Mouse (Mus musculus) left cerebral cortex, postnatal 4 days (tissue): ENCODE data around the gene Irf3. TPM values are rescaled to one million over a fixed set of nuclear protein-coding genes. Genes with fewer than 3 reads are reported as not detected.

Experiments
- DNase-seq: peaks from one replicate; pipeline ENCODE4 v3.0.0-alpha.2; 2022
- intact Hi-C: fragments of 180-260 bp; cut with DNase I; formaldehyde crosslinking; loops from one replicate; pipeline ENCODE4 v1.15.1; 2025
- total RNA-seq, 2 experiments: library from RNA; stranded (reverse); gene quantifications; 2 replicates each; pipeline ENCODE4 v1.2.3; 2021

Gene Irf3
- total RNA-seq, 2 experiments from 2014 or later, result 34.8 to 37.9 TPM

DNA sequence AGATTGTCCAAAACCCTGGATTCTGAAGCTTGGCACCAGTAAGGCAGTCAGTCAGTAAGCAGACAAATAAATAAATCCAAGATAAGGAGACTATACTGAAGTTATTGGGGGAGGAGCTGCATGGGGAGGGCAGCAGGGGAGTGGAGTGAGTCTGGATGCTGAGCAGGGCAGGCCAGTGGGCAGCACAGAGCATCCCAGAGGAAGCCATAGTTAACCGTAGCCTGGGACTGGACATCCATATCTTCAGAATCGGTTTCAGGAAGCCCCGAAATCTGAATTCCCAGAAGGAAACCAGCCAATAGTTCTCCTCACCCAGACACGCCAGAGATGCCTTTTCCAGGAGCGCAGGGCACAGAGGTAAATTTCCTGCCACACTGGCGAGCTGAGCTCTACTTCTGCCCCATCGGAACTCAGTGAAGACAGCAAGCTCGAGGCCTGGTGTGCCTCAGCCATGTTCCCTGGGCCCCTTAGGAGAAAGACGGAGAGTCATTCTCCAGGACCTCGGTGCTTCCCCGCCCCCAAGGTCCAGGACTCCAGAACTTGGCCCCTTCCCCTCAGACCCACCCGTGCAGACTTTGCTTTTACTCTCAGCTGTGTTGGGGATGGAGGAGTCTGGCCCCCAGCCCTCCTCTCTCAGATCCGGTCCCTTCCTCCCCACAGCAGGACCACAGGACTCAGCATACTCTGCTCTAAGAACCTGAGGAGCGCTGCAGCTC is 23.9 kb upstream of the Irf3 start:
- intact Hi-C loops, result no loop called here
- DNase-seq, result no peak

DNA sequence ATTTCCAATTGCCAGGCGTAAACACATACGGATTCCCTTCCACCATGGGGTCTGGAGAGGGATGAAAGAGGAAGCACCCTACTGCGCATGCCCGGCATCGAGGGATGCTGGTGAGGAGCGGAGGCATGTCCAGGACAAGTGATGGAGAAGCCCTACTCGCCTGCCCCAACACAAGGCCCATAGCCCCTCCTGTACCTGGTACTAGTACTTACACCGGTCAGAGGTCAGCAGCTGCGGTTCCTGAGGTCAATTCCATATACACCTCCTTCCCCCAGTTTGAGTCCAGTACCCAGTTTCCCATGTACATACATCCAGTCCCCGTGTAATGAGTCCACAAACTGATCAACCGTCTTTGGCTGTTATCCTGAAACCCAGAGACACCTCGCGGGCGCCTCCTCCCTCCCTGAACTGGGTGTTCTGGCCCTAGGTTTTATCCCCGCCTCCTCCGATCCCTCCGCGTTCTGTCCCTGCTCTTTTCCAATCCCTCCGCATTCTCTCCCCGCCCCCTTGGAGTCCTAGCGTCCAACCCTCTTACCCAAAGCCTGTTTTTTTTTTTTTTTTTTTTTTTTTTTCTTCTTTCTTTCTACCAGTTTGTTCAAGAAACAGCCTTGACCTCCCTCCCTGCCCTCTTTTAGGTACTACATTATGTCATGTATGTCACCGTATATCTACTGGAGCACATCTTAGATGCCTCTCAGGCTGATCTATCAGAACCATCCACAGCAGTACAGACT is 22.9 kb upstream of the Irf3 start, which contains the start of gene Cpt1c:
Gene Cpt1c, minus strand, starts transcription at position 469 of the 734 bp plus-strand sequence.
- peak; percentile 90 for DNase-seq
- intact Hi-C loops, result no loop called here

DNA sequence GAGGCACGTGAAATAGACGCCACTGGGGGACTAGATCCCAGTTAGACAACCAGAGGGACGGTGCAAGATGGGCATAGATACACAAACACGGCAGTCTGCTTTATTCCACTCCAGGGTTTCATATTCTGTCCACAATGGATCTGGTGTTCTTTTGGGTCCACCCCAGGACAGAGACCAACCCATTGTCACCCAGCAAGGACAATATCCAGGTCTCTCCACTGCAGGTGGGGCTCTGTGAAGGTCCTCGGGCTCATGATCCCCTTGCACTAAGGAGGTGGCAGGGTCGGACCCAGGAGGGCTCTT is 22.4 kb upstream of the Irf3 start:
- intact Hi-C loops, result no loop called here
- no peak for DNase-seq

- intact Hi-C loops, result no loop called here
- DNase-seq, result no peak
These were observed 19.1 kb upstream of the Irf3 start for GRCm38 (mm10) chr7:44978300-44978699.

DNA sequence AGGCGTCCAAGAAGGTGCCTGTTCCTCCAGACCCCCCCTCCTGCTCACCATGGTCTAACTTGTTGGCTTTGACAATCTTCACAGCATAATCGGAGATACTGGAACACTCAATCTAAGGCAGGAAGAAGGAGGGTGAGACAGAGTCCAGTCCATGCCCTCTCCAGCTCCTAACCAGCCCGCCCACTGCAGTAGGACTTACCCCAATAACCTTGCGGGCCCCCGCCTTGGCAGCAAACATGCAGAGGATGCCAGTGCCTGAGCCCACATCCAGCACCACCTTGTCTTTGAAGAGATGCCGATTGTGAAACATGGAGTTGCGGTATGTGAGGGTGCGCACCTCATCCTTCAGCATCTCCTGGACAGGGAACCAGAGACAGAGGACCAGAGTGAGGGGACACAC is 15.9 kb upstream of the Irf3 start:
- intact Hi-C loops, result no loop called here
- DNase-seq, result no peak

GRCm38 (mm10) chr7:44983085-44983484 is 14.4 kb upstream of the Irf3 start:
- intact Hi-C loops, result no loop called here

GRCm38 (mm10) chr7:44983944-44984832 is 13.3 kb upstream of the Irf3 start:
- intact Hi-C loops, result no loop called here

More at GRCm38 (mm10) chr7:44983085-44983484, 14.4 kb upstream of the Irf3 start:
- peak; percentile 86 for DNase-seq

DNA sequence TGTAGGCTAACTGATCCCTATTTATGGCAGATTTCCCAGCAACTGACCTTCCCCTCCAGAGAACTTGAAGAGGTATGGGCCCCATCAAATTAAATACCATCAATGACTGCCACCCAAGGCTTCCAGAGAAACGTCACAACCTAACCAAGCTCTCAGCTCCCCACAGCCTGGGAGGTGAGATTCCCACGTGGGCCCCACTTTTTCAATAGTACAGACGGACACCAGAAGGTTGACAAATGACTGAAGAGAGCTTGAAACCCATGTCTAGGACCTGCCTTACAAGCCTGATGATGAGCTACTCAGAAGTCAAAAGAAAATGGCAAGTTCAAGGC is 12.6 kb upstream of the Irf3 start:
- intact Hi-C loops, result no loop called here
- DNase-seq, result no peak

More at GRCm38 (mm10) chr7:44983944-44984832, 13.3 kb upstream of the Irf3 start:
- no peak for DNase-seq

GRCm38 (mm10) chr7:44985595-44986191 is 11.8 kb upstream of the Irf3 start:
- intact Hi-C loops, result no loop called here
- peak; percentile 87 for DNase-seq

DNA sequence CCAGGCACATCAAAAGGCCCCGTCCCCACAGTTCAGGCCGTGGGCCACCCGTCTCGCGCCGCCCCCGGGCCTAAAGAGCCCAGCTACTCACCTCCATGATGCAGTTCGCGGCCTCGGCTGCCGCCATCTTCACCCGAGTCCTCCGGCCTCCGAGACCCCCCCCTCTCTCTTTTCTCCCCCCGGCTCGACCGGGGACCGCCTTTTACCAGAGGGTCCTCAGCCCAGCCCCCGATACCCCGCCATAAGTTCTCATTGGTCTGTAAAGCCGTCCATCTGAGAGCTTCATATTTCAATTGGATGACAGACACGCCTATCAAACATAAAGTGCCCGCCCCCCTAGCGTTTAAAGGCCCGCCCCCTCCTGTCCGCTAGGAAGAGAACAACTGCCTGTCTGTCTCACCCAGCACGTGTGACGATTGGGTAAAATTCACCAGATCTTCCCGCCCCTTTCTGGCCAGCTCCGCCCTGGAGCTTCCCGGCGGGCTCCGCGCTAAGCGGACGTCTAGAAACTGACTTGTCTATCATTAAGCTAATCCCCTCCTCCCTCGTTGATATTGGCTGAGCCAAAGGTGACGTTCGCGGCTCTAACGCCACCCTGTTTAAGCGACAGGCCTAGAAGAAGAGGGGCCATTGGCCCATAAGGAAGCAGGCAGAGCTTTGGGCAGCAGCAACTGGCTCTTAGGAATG is 11.1 kb upstream of the Irf3 start, which contains the start of gene Prmt1:
Gene Prmt1, minus strand, starts transcription at position 377 of the 687 bp plus-strand sequence.
- DNase-seq, result peak; percentile 98
- intact Hi-C loops, result no loop called here

DNA sequence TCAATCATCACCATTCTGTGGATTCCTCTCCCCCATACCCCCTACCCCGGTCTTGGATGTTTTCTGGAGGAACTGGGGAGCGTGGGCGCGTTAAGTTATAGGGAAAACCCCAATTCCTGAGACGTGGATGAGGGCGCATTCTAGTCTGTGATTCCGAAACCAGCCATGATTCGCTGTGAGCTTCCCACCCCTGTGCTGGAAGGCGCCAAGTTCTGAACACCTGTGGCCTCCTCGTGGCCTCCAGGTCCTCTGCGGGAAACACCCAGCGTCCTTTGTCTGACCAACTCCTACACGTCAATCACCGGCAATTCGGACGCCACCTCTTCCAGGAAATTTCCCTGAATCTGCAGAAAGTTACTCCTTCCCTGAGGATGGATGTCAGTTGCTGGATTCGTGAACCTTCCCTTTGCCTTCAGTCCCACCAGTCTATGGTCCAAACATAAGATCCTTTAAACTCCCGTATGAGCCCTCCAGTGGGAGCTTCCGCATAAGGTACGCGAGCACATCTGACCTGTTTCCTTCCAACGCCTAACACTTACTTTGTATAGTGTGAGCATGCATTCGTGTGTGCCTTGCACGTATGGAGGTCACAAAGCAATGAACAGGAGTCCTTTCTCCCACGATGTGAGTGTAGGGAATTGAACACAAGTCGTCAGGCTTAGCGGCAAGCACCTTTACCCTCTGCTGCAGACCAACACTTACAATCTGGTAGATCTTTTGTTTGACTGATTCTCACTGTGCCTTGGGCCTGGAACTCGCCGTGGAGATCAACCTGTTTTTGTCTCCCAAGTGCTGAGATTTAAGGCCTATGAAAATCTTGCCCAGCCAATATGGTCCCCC is 10.3 kb upstream of the Irf3 start:
- no peak for DNase-seq
- intact Hi-C loops, result no loop called here

DNA sequence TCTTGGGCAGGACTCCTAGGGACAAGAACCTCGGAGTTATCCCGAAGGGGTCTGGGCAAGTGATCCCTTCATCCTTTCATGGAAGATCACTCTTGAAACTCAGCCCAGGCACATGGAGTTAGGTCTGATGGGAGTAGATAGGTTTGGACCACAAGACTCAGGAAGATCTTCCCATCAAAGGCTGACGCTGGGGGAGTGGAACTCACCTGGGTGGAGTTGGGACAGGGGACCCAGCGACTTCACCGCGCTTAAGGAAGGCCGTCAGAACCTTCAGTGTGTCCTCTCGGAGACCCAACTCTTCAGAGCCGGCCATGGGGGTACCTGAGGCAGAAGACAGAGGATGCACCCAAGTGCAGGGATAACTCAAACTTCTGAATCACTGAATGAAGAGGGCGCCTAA is 776 bp upstream of the Irf3 start:
- intact Hi-C loops, result no loop called here
- no peak for DNase-seq

DNA sequence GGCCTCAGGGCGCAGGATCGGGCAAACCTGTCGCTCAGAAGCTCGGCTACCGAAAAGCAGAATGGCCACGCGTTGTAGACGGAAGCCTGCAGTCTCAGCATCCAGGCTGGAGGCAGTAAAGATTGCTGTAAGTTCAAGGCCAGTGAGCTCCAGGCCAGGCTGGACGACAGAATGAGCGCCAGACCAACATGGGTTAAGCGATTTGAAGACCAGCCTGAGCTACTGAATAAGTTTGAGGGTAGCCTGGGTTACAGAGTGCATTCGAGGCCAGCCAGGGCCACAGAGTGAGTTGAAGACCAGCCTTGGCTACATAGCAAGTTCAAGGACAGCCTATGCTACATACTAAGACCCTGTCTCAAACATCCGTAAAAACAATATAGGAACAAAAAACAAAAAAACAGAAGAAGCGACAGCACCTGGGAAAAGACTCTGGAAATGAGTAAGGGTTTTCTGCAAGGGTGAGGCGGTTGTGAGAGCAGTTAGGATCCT is 536 bp downstream of the Irf3 start:
- intact Hi-C loops, result no loop called here
- DNase-seq, result no peak

DNA sequence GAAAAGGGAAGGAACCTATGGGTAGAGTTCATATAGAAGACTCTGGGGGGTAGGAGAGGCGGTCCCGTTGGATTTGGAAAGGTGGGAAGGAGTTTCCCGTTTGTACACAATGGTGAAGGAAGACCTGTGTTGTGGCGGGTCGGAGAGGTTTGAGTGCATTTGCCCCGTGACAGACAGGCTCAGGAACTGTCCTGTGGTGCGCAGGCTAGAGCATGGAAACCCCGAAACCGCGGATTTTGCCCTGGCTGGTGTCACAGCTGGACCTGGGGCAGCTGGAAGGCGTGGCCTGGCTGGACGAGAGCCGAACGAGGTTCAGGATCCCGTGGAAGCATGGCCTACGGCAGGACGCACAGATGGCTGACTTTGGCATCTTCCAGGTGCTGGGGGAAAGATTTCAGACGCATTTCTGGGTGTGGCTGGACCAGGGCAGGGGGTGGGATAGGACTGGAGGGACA is 1.1 kb downstream of the Irf3 start, which contains the start of gene Bcl2l12:
Gene Bcl2l12, minus strand, starts transcription at position 212 of the 455 bp plus-strand sequence.
- DNase-seq, result peak; percentile 54
- intact Hi-C loops, result no loop called here

DNA sequence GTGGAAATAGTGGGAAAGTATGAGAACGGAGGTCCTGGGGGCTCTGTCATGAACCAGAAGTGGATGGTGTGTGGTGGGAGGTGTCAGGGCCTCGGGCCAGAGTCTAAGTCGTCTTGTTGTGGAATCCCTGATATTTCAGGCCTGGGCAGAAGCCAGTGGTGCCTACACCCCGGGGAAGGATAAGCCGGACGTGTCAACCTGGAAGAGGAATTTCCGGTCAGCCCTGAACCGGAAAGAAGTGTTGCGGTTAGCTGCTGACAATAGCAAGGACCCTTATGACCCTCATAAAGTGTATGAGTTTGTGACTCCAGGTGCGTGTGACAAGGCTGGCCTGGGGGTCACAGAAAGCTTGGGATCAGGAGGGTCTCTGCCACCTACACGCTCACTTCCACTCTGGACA is 2.3 kb downstream of the Irf3 start:
- DNase-seq, result no peak
- intact Hi-C loops, result no loop called here

- intact Hi-C loops, result no loop called here
- no peak for DNase-seq
These were observed 3.2 kb downstream of the Irf3 start for GRCm38 (mm10) chr7:45000539-45001114.

DNA sequence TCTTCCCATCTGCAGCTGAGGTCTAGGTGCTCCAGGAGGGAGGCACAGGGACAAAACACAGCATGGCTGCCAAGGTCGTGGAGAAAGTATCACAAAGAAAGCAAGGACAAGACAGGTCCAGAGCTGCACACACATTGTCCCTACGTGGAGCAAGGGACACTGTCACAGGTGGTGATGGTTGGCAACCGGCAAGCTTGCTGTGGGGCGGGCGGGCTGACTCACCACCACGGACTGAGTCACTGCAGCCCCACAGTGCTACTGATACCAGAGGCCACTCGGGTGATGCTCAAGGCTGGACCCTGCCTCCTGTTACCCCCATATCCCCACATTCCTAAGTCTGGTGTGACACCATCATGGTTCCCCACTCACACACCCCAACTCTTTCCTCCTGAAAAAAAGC is 5.0 kb downstream of the Irf3 start:
- intact Hi-C loops, result no loop called here
- no peak for DNase-seq

- DNase-seq, result no peak
- intact Hi-C loops, result no loop called here
These were observed 7.1 kb downstream of the Irf3 start for GRCm38 (mm10) chr7:45004546-45004945.
